Mouse (Mus musculus) brain, embryonic 14.5 days (tissue): ENCODE results near the gene Pcnx. TPM values are rescaled to one million over a fixed set of nuclear protein-coding genes. Genes with fewer than 3 reads are reported as not detected.

Experiments
- DNase-seq: peaks from one replicate; pipeline ENCODE4 v3.0.0-alpha.2; 2011; ENCODE audit warnings: low read depth
- CTCF ChIP-seq: fragments of 200-500 bp; IDR thresholded peaks from 2 replicates; pipeline ENCODE4 v1.5.1; 2012; ENCODE audit warnings: inconsistent platforms, mild to moderate bottlenecking, moderate library complexity, borderline replicate concordance; ENCODE audit not compliant: insufficient read depth, insufficient read length; ENCODE audit errors: extremely low read depth
- POLR2A ChIP-seq: fragments of 200-500 bp; IDR thresholded peaks from 2 replicates; pipeline ENCODE4 v1.6.1; 2012; ENCODE audit warnings: mild to moderate bottlenecking, inconsistent platforms, borderline replicate concordance; ENCODE audit not compliant: poor library complexity, insufficient read depth, insufficient read length, severe bottlenecking; ENCODE audit errors: extremely low read depth
- polyA plus RNA-seq: library from polyadenylated mRNA; depleted of rRNA; stranded (reverse); fragments of >200 nt; gene quantifications from 2 replicates; pipeline ENCODE4 v1.2.3, GENCODE M21; 2012

The Pcnx gene
- polyA plus RNA-seq, 1 experiment = 46.3 TPM

DNA sequence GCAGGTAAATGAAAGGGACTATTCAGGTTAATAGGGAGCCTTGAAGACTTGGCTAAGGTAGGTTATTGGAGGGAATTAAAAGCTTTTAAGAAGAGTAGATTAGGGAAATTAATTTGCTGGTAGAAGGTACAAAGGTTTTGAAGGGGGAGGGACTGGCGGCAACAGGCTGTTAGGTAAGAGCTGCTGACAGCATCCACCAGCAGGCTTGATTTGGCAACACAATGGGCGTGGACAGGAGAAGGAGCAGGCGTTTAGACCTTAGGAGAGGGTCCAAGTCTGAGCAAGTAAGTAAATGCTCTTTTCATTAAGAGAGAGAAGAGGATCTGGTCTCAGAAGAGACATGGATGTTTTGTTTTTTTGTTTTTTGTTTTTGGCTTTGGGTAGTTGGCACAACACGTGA is 3.1 kb upstream of the Pcnx start:
- no peak for TF ChIP-seq CTCF
- TF ChIP-seq POLR2A = no peak
- no peak for DNase-seq

DNA sequence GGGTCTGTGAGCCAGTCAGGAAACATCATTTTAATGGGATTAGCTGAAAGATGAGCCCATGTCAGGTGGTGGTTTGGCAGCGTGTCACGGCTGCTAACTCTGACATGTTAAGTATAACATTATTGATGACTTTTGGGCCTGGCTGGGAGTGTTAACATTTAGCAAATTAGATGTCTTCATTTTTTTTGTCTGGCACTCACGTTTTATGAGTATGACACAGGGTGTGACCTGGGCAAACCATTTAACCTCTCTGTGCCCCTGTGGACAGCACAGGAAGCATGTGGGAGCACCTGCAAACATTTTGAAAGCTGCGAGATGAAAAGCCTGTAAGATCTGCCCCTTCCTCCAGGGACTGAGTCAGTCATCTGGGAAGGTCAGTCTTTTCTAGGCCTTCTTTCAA is 2.6 kb upstream of the Pcnx start:
- no peak for DNase-seq
- TF ChIP-seq POLR2A (no peak), CTCF (no peak)

DNA sequence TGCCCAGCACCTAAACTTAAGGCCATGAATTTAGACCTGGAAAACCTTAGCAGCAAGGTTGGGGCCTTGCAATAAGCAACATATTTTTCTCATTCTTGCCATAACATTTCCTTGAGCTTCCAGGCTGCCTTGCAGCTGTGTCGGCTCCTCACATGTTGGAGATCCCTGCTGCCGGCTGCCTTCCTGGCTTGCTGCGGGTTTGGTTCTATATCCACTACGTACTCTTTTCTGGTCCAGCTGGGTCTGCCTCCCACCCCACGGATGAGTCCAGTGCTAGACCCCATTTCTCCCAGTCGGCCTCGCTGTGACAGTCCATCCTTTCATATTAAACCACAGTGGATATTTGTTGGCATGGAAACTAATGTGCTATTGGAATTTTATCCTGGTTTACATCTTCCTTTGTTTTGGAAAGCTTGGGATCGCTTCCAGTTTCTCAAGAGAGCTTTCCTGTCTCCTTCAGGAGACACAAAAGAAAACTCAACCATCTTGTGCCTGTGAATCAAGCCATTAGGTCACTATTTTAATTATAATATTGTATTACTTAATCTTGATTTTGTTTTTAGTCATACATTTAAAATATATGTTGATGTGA is 1.7 kb upstream of the Pcnx start:
- DNase-seq = no peak
- no peak for TF ChIP-seq POLR2A
- no peak for TF ChIP-seq CTCF

DNA sequence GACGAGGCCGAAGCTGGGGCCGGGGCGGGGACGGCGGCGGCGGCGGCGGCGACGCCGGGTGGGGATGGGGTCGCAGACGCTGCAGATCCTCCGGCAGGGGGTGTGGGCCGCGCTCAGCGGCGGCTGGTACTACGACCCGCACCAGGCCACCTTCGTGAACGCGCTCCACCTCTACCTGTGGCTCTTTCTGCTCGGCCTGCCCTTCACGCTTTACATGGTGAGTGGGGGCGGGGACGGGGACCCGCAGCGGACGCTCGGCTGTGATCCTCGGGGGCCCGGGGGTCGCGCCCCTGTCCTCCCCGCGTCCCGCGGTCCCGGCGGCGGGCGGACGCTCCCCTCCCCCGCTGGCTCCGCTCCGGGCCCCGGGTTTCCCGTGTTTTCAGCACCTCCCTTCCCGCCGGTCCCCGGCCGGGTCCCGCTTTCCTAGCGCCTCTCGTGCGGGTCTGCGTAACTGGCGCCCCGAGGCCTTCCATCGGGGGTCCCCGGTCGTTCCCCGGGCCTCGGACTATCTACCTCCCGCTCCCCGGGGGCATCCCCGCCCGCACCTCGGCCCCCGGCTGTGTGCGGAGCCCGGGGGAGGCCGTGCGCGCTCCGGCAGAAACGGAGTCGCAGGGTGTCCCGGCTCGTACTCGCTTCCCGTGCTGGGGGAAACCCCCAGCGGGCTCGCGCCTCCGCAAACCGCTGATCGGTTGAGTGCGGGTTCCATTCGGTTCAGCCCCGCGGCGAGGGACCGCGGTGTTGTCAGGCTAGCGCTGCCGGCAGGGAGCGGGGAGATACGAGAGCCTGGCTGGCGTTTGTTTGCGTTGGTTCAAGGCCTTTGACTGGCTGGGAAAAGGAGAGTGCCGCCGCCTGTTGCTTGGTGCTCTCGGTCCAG is 722 bp downstream of the Pcnx start:
- TF ChIP-seq POLR2A (0 out of 2 replicates have a peak, but pooled peaks have one; percentile 14), CTCF (no peak)
- peak; percentile 73 for DNase-seq

DNA sequence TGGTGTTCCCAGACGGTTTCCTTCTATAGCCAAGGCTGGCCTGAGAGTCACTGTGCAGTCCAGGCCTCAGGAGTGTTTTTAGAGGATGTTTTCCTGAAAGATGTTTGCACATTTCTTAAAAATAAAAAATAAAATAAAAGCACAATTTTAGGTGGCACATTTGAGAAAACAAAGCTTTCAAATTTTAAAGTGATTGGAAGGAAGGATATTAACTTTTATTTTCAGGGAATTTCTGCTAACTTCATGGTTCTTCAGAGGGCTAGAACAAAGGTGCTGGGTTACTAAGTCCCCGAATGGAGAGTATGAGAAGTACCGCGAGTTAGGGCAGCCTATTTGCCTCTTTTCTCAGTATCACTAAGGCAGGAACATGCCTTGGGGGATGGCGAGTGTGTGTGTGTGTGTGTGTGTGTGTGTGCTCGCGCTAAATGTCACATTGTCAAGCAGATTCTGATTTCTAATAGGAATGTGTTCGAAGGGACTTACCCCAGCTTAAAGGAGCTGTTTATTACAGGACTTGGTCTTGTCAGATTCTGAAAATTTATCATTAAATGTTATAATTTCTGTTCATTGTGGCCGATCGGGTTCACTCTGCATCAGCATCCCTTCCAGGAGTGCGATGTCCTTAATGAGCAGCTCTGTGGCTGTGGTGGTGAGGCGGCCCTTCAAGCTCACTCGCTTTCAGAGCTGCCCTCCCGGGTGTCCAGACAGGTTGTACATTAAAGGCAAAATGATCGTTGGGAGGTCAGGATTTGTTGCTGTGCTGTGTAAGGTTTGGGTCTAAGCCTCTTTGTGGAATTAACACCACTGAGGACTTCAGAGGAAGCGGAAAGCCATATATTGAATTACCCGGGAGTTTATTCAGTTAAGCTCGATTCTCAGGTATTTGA is 1.6 kb downstream of the Pcnx start:
- TF ChIP-seq CTCF (no peak), POLR2A (no peak)
- DNase-seq = peak; percentile 62

DNA sequence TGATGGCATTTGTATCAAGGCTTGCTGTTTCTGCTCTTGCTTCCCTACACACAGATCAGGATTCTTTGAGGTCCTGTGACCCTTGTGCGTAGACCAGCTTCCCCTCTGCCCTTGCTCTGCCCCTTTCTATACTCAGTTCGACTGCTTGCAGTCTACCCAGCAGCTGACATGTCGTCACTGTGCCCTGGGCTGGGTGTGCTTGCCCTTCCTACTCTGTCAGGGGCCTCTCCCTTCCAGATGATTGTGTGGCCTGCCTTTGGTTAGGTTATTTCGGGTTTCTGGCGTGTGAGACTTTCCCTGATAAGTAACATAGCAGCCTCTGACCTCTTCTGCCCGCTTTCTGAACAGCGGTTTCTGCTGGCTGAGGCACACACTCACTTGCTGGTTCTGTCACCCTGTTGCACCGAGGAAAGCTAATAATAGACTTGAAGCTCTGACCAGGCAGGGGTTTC is 2.6 kb downstream of the Pcnx start:
- TF ChIP-seq POLR2A = no peak
- no peak for TF ChIP-seq CTCF
- peak; percentile 29 for DNase-seq

DNA sequence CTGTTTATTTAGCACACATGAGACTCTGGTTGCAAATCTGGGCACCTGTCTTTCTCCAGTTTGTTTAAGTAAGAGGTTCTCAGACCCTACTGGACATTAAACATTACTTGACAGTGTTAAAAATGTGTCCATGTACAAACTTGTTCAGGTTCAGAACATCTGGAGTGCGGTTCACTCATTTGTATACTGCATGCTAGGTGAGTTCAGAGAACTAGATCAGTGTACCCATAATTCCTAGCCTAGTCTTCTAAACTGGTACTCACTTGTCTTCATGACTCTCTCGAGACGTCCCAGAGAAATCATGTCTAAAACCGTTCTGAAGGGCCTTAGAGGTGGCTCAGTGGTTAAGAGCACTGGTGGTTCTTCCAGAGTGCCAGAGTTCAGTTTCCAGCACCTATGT is 4.1 kb downstream of the Pcnx start:
- DNase-seq = no peak
- no peak for TF ChIP-seq POLR2A
- TF ChIP-seq CTCF = no peak

DNA sequence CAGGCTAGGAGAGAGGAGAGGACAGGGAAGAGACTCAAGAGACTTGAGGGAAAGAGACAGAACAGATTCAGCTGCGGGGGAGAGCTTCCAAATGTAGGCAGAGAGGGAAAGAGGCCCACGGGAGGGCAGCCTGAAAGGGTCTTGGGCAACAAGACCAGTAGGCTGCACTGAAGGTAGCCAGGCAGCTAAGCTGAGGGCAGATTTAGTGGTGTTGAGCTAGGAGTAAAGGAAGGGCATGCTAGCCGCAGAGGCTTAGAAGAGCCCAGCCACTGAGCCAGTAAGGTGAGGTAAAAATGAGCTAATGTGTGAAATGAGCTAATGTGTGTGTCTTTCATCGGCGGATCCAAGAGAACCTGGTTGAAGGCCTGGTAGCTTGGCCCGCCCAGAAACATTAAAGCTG is 5.4 kb downstream of the Pcnx start:
- TF ChIP-seq POLR2A (no peak), CTCF (no peak)

DNA sequence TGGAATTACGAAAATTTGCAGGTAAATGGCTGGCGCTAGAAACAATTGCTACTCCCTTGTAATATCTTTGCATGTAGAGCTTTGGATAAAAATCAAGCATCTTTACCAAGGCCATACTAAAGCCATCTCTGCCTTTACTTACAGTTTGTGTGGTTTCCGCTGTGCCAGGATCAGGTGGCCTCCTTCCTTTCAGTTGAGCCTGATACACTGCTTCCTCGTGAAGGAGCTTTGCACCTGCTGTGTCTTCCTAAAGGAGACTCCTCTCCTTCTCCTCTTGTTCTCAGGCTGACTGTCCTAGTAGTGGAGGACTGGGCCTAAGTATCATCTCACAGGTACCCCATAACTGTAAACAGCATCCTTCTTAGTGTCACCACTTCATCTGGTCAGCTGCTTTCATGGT is 7.5 kb downstream of the Pcnx start:
- TF ChIP-seq CTCF (no peak), POLR2A (no peak)

More for the DNA sequence above, 5.4 kb downstream of the Pcnx start:
- DNase-seq = no peak

DNA sequence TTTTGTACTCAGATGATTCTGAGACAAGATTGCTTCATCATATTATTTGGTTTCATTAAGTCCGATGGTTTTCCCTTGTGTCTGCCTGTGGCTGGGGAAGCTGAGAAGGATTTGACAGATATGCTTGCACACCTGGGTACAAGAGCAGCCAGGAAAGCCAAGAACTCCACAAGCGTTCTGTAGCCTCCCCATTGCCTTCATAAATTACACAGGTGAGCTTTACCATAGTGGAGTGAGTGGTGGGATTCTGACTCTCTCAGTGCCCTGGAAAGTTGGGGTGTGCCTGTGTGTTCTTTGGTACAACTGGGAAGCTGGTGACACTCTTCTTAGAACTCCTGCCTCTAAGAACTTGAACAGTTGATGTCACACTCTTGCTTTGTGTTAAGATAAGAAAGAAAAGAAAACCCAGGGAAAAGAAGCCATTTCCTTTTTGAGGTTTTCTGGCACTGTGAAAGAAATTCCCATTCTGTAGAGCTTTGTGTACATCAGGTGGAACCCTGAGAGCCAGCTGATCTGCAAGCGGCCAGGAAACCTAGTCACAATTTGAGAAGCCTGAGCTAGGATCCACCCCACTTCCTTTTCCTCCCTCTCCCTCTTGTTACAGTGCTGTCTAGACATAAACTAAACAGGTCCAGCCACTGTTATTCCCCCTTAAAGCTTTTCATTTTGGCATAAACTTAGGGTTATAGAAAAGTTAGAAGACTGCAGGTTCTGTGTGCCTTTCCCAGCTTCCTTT is 9.6 kb downstream of the Pcnx start:
- TF ChIP-seq CTCF = no peak
- TF ChIP-seq POLR2A = no peak
- no peak for DNase-seq

More for the DNA sequence above, 7.5 kb downstream of the Pcnx start:
- DNase-seq = no peak

DNA sequence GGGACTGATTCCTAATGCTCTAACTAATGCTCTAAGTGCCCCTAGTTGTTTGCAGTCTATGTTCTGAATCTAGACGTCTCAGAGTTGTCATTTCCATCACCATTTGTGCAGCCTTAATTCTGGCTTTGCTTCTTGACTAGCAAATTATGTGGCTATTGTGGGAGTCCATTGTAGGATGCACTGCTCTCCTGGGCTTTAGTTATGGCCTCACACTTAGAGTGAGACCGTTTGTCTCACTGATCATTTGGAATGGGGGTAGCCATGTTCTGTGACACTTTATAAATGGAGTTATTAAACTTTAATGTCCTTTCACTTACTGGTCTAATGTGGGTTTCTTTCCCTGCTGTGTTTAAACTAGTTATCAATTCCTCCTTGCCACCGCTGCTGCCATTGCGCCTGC is 13.5 kb downstream of the Pcnx start:
- no peak for DNase-seq
- TF ChIP-seq POLR2A (no peak), CTCF (no peak)

DNA sequence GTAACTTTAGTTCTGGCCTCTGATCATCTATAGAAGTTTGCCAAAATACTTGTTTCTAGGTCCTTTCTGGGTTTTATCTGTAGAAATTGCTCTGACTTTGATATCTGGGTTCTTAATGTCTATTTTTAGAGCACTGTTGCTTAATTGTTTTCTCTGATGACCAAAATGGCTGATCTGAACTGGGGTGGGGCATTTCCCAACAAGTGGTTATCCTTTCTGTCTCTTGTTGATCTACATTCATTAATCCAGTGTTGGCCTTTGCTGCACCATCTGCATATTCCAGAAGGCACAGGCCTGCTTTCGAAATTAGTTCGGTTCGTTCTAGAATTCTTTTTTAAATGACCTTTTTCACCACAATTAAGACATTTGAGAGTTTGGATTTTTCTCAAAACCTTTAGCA is 20.3 kb downstream of the Pcnx start:
- TF ChIP-seq POLR2A (no peak), CTCF (no peak)
- no peak for DNase-seq
